Comparison of ENCODE assay signal across 20 mouse cellular contexts in genomic region chr5:66052777-66053548, GRCm38 (mm10). TPM values are rescaled to one million over a fixed set of nuclear protein-coding genes. Genes with fewer than 3 reads are reported as not detected.
DNase-seq lines count a peak whose midpoint lies in the region; ATAC-seq and TF ChIP-seq lines count a peak whose summit lies in the region.
"Had no signal": no experiment of that assay in that cellular context is flagged by ENCODE, and none has a peak within 500 bp of the region (broad histone marks: within the 10 kb centered on the region; RNA-seq: fewer than 3 reads in every experiment).

No protein-coding gene starts in this region.

- H3K27ac ChIP-seq in liver, adult 2 months (replicated peaks; ENCODE audit: insufficient read depth, low read depth, low read length): peak overlapping the region; percentile 88
- peak overlapping the region; percentile 92 for H3K27ac ChIP-seq in kidney, embryonic 15.5 days
- peak overlapping the region; percentile 60; the same call in 1 of the 2 replicates for H3K27ac ChIP-seq in liver, embryonic 12.5 days
- peak overlapping the region; percentile 75; the same call in 1 of the 2 replicates for H3K27ac ChIP-seq in stomach, postnatal 0 days (replicated peaks)
- no peak overlapping the region for H3K27ac ChIP-seq in forebrain, embryonic 12.5 days
- no peak overlapping the region for H3K27ac ChIP-seq in midbrain, postnatal 0 days (ENCODE audit: low read depth, low read length)
- H3K27ac ChIP-seq: forebrain, embryonic 10.5 days; hindbrain, embryonic 15.5 days; midbrain, embryonic 10.5 days had no signal

- WGBS in liver, adult 2 months: 26% methylated on average over 20 of the region's 20 CpGs
- WGBS in kidney, embryonic 15.5 days: 68% methylated on average over 20 of the region's 20 CpGs
- 71% methylated on average over 20 of the region's 20 CpGs for WGBS in liver, embryonic 12.5 days (ENCODE audit: insufficient replicate concordance)
- 63% methylated on average over 20 of the region's 20 CpGs for WGBS in stomach, postnatal 0 days
- WGBS in forebrain, embryonic 12.5 days: 89% methylated on average over 20 of the region's 20 CpGs
- 92% methylated on average over 20 of the region's 20 CpGs for WGBS in midbrain, postnatal 0 days

- peaks cover 11% of the 10 kb centered on the region for H3K36me3 ChIP-seq in liver, adult 2 months (ENCODE audit: control insufficient read depth, insufficient read depth, low read length)
- H3K36me3 ChIP-seq in kidney, embryonic 15.5 days: no peaks in the 10 kb centered on the region
- no peaks in the 10 kb centered on the region for H3K36me3 ChIP-seq in liver, embryonic 12.5 days
- H3K36me3 ChIP-seq in stomach, postnatal 0 days (ENCODE audit: control insufficient read depth, insufficient read depth, low read length): no peaks in the 10 kb centered on the region
- no peaks in the 10 kb centered on the region for H3K36me3 ChIP-seq in forebrain, embryonic 12.5 days (replicated peaks)
- no peaks in the 10 kb centered on the region for H3K36me3 ChIP-seq in midbrain, postnatal 0 days (ENCODE audit: insufficient read depth, low read length)
- H3K36me3 ChIP-seq: forebrain, embryonic 10.5 days; hindbrain, embryonic 15.5 days; midbrain, embryonic 10.5 days had no signal

- H3K9me3 ChIP-seq in kidney, embryonic 15.5 days (replicated peaks): no peaks in the 10 kb centered on the region
- no peaks in the 10 kb centered on the region for H3K9me3 ChIP-seq in liver, embryonic 12.5 days (replicated peaks)
- H3K9me3 ChIP-seq in stomach, postnatal 0 days (ENCODE audit: control insufficient read depth, low read length): no peaks in the 10 kb centered on the region
- no peaks in the 10 kb centered on the region for H3K9me3 ChIP-seq in forebrain, embryonic 12.5 days
- H3K9me3 ChIP-seq in midbrain, postnatal 0 days (ENCODE audit: low read length): no peaks in the 10 kb centered on the region
- H3K9me3 ChIP-seq: forebrain, embryonic 10.5 days; hindbrain, embryonic 15.5 days; midbrain, embryonic 10.5 days had no signal

- peaks cover 29% of the 10 kb centered on the region; the same call in 1 of the 2 replicates for H3K79me2 ChIP-seq in liver, adult 2 months (ENCODE audit: control insufficient read depth, insufficient read depth, low read length)

- peak; percentile 100 for DNase-seq in liver, adult 2 months (ENCODE audit: extremely low read depth, low read depth, low spot score)
- no peak for DNase-seq in liver
- peak; percentile 69 for DNase-seq in stomach, postnatal 0 days (ENCODE audit: low spot score)
- DNase-seq in midbrain, postnatal 0 days (ENCODE audit: low spot score): no peak
- DNase-seq in gastrocnemius, postnatal 36 days: no peak
- DNase-seq: adrenal gland, adult 2 months; cerebellum, adult 9-10 months; heart, postnatal 10 days; left cerebral cortex, postnatal 4 days; lung, postnatal 10 days; right cerebral cortex, postnatal 25 days had no signal

- peak overlapping the region; percentile 34 for H3K4me2 ChIP-seq in kidney, embryonic 15.5 days
- peak overlapping the region; percentile 22 for H3K4me2 ChIP-seq in liver, embryonic 12.5 days
- H3K4me2 ChIP-seq in stomach, postnatal 0 days (replicated peaks; ENCODE audit: low read depth): peak overlapping the region; percentile 48
- no peak overlapping the region for H3K4me2 ChIP-seq in forebrain, embryonic 12.5 days
- H3K4me2 ChIP-seq in midbrain, postnatal 0 days (ENCODE audit: low read depth, low read length, poor library complexity, severe bottlenecking): no peak overlapping the region
- H3K4me2 ChIP-seq: hindbrain, embryonic 15.5 days had no signal

- no peak for TF ChIP-seq CTCF in liver, adult 2 months (IDR thresholded peaks at IDR 0.05; ENCODE audit: low read depth, low read length)
- no peak for TF ChIP-seq CTCF in stomach, postnatal 0 days (IDR thresholded peaks at IDR 0.05; ENCODE audit: low read depth)
- no peak for TF ChIP-seq CTCF in midbrain, postnatal 0 days (IDR thresholded peaks at IDR 0.05)

- intact Hi-C loops in gastrocnemius, postnatal 36 days (cut with DNase I): no loop called here

- H3K9ac ChIP-seq in liver, adult 2 months (ENCODE audit: low read depth, low read length): peak overlapping the region; percentile 79
- H3K9ac ChIP-seq in kidney, embryonic 15.5 days: no peak overlapping the region
- no peak overlapping the region for H3K9ac ChIP-seq in liver, embryonic 12.5 days
- H3K9ac ChIP-seq in stomach, postnatal 0 days (ENCODE audit: low read length): peak overlapping the region; percentile 27; the same call in 1 of the 2 replicates
- no peak overlapping the region for H3K9ac ChIP-seq in forebrain, embryonic 12.5 days
- H3K9ac ChIP-seq in midbrain, postnatal 0 days (replicated peaks; ENCODE audit: low read length, poor library complexity, severe bottlenecking): no peak overlapping the region
- H3K9ac ChIP-seq: hindbrain, embryonic 15.5 days had no signal

- peak; percentile 93 for ATAC-seq in kidney, embryonic 15.5 days (replicated peaks; ENCODE audit: low FRiP score)
- ATAC-seq in liver, embryonic 12.5 days: peak; percentile 58
- ATAC-seq in stomach, postnatal 0 days (ENCODE audit: low FRiP score, low TSS enrichment): peak; percentile 86
- no peak for ATAC-seq in forebrain, embryonic 12.5 days (ENCODE audit: low FRiP score)
- no peak for ATAC-seq in midbrain, postnatal 0 days (ENCODE audit: low FRiP score)

- H3K27me3 ChIP-seq in liver, adult 2 months (ENCODE audit: control insufficient read depth, insufficient read depth, low read length): no peaks in the 10 kb centered on the region
- H3K27me3 ChIP-seq in kidney, embryonic 15.5 days: no peaks in the 10 kb centered on the region
- no peaks in the 10 kb centered on the region for H3K27me3 ChIP-seq in liver, embryonic 12.5 days (replicated peaks)
- no peaks in the 10 kb centered on the region for H3K27me3 ChIP-seq in stomach, postnatal 0 days (ENCODE audit: control insufficient read depth, insufficient read depth, low read length)
- no peaks in the 10 kb centered on the region for H3K27me3 ChIP-seq in forebrain, embryonic 12.5 days
- H3K27me3 ChIP-seq in midbrain, postnatal 0 days (ENCODE audit: insufficient read depth, low read length): no peaks in the 10 kb centered on the region
- H3K27me3 ChIP-seq: hindbrain, embryonic 15.5 days had no signal

- peaks cover 33% of the 10 kb centered on the region for H3K4me1 ChIP-seq in liver, adult 2 months (ENCODE audit: control insufficient read depth, insufficient read depth, low read length)
- peaks cover 18% of the 10 kb centered on the region for H3K4me1 ChIP-seq in kidney, embryonic 15.5 days
- no peaks in the 10 kb centered on the region for H3K4me1 ChIP-seq in liver, embryonic 12.5 days
- 0 out of 2 replicates have a peak, but pooled peaks cover 2% of the 10 kb centered on the region for H3K4me1 ChIP-seq in stomach, postnatal 0 days (replicated peaks; ENCODE audit: control insufficient read depth, insufficient read depth)
- no peaks in the 10 kb centered on the region; the same call in 1 of the 2 replicates for H3K4me1 ChIP-seq in forebrain, embryonic 12.5 days
- no peaks in the 10 kb centered on the region for H3K4me1 ChIP-seq in midbrain, postnatal 0 days (ENCODE audit: insufficient read depth, low read length)
- H3K4me1 ChIP-seq: hindbrain, embryonic 15.5 days; midbrain, embryonic 10.5 days had no signal

- TF ChIP-seq POLR2A in liver, adult 2 months (IDR thresholded peaks at IDR 0.05; ENCODE audit: extremely low read depth, insufficient read depth, low read length): no peak

- H3K4me3 ChIP-seq in liver, adult 2 months (ENCODE audit: insufficient read depth, low read depth, low read length): peak overlapping the region; percentile 61; the same call in 1 of the 2 replicates
- H3K4me3 ChIP-seq in kidney, embryonic 15.5 days (replicated peaks): peak overlapping the region; percentile 30
- peak overlapping the region; percentile 26 for H3K4me3 ChIP-seq in liver, embryonic 12.5 days
- H3K4me3 ChIP-seq in stomach, postnatal 0 days (ENCODE audit: low read depth, low read length): peak overlapping the region; percentile 18
- H3K4me3 ChIP-seq in forebrain, embryonic 12.5 days (replicated peaks): no peak overlapping the region
- no peak overlapping the region for H3K4me3 ChIP-seq in midbrain, postnatal 0 days (ENCODE audit: low read depth, low read length)
- H3K4me3 ChIP-seq: forebrain, embryonic 10.5 days; hindbrain, embryonic 15.5 days; midbrain, embryonic 10.5 days had no signal

- TF ChIP-seq EP300 in stomach, postnatal 0 days (optimal IDR thresholded peaks at IDR 0.05): no peak

RNA-seq across cellular contexts. Expression of gene 9130230L23Rik, which starts 48.9 kb away (rescaled TPM):
- 0.65 and 0.67 TPM in 2 replicates for total RNA-seq in liver, adult 2 months (2014; rRNA removed)
- not detected in 2 replicates for polyA plus RNA-seq in liver, adult 2 months (2012; rRNA removed)
- polyA plus RNA-seq in kidney, embryonic 15.5 days (2015; fragmentation: Nextera tagmentation; extraction: Ambion mirVana): 0.42 and 0.65 TPM in 2 replicates
- polyA plus RNA-seq in liver, embryonic 12.5 days (2016; fragmentation: Nextera tagmentation; extraction: Ambion mirVana): 0.18 TPM in 1 of 2 replicates, not detected in the other
- polyA plus RNA-seq in stomach, postnatal 0 days (2015; fragmentation: Nextera tagmentation; extraction: Ambion mirVana): 4.7 and 4.8 TPM in 2 replicates
- polyA plus RNA-seq in forebrain, embryonic 12.5 days (2016; fragmentation: Nextera tagmentation; extraction: Ambion mirVana): 0.13 TPM in 1 of 2 replicates, not detected in the other
- total RNA-seq in midbrain, postnatal 0 days (2014; rRNA removed): not detected in 2 replicates
- not detected in 2 replicates for polyA plus RNA-seq in midbrain, postnatal 0 days (2015; fragmentation: Nextera tagmentation; extraction: Ambion mirVana)
- not detected for total RNA-seq in gastrocnemius, postnatal 36 days (2021)
- total RNA-seq: heart, adult 8-10 months; heart, postnatal 10 days; layer of hippocampus, postnatal 10 days; left cerebral cortex, postnatal 4 days had no signal
- polyA plus RNA-seq: embryonic facial prominence, embryonic 11.5 days; forebrain, embryonic 10.5 days; hindbrain, embryonic 15.5 days; midbrain, embryonic 10.5 days had no signal

Comparison
In these comparisons a context has a peak if more than half of its experiments do, and no peak if none do; other contexts are left out.
1. DNase-seq: peak in liver, adult 2 months (single experiment) and stomach, postnatal 0 days (single experiment); none in liver (single experiment), midbrain, postnatal 0 days (single experiment) and gastrocnemius, postnatal 36 days (0 of 2).
2. H3K9ac ChIP-seq: peak in liver, adult 2 months (single experiment) and stomach, postnatal 0 days (single experiment); none in kidney, embryonic 15.5 days (single experiment), liver, embryonic 12.5 days (single experiment), forebrain, embryonic 12.5 days (single experiment) and midbrain, postnatal 0 days (single experiment).
3. H3K27ac ChIP-seq: peak in liver, adult 2 months (single experiment), kidney, embryonic 15.5 days (single experiment), liver, embryonic 12.5 days (single experiment) and stomach, postnatal 0 days (single experiment); none in forebrain, embryonic 12.5 days (single experiment) and midbrain, postnatal 0 days (single experiment).
4. H3K4me3 ChIP-seq: peak in liver, adult 2 months (single experiment), kidney, embryonic 15.5 days (single experiment), liver, embryonic 12.5 days (single experiment) and stomach, postnatal 0 days (single experiment); none in forebrain, embryonic 12.5 days (single experiment) and midbrain, postnatal 0 days (single experiment).
5. ATAC-seq: peak in kidney, embryonic 15.5 days (single experiment), liver, embryonic 12.5 days (single experiment) and stomach, postnatal 0 days (single experiment); none in forebrain, embryonic 12.5 days (single experiment) and midbrain, postnatal 0 days (single experiment).
6. H3K4me2 ChIP-seq: peak in kidney, embryonic 15.5 days (single experiment), liver, embryonic 12.5 days (single experiment) and stomach, postnatal 0 days (single experiment); none in forebrain, embryonic 12.5 days (single experiment) and midbrain, postnatal 0 days (single experiment).